Mouse (Mus musculus) Patski (cell line): ENCODE measurements around the gene Bcl3. TPM values are rescaled to one million over a fixed set of nuclear protein-coding genes. Genes with fewer than 3 reads are reported as not detected.
A peak's percentile ranks its signal among the peaks of the same experiment; 100 is the strongest.

Source experiments
- ATAC-seq: fragments of 100-300 bp; one replicate; pipeline ENCODE4 v1.8.0; 2021
- CTCF ChIA-PET: fragments of 350-600 bp; sonication (Branson Sonifier 250); formaldehyde crosslinking; loops from one replicate; lab custom pipeline; 2022; ENCODE audit warnings: inconsistent platforms; lab: Charles Lee
- POLR2A ChIA-PET: fragments of 350-600 bp; sonication (Branson Sonifier 250); formaldehyde crosslinking; loops from one replicate; lab custom pipeline; 2022; ENCODE audit warnings: antibody characterized with exemption, inconsistent platforms; lab: Charles Lee
- DNase-seq: peaks from one replicate; pipeline ENCODE4 v3.0.0-alpha.2; 2011; ENCODE audit warnings: low read depth, low spot score
- H3K27me3 ChIP-seq: fragments of 371-371 bp; one replicate; pipeline ENCODE4 v1.5.1; 2021
- CTCF ChIP-seq: fragments of 100-300 bp; IDR thresholded peaks from one replicate; pipeline ENCODE4 v1.5.1; 2021
- in situ Hi-C: fragments of 300-500 bp; cut with MboI; formaldehyde crosslinking; loops from 3 replicates; pipeline ENCODE4 v1.11.1; 2018; ENCODE audit warnings: low pct_unique_long_range_greater_than_20kb, mixed read lengths
- polyA plus RNA-seq: library from polyadenylated mRNA; unstranded; gene quantifications from one replicate; pipeline ENCODE4 v1.2.3, GENCODE M21; 2021

Gene Bcl3
- polyA plus RNA-seq, 1 experiment from 2014 or later = 70.5 TPM

- in situ Hi-C loops = no loop called here
- DNase-seq = no peak
- ChIA-PET CTCF (no interaction called here), POLR2A (no interaction called here)
- no peak for ATAC-seq
- H3K27me3 ChIP-seq = no peaks in the 10 kb centered on the region
- no peak for TF ChIP-seq CTCF
Measured at GRCm38 (mm10) chr7:19777049-19777723, 45.4 kb downstream of the Bcl3 start.

GRCm38 (mm10) chr7:19771682-19772081, 50.9 kb downstream of the Bcl3 start:
- ChIA-PET CTCF (no interaction called here), POLR2A (no interaction called here)
- DNase-seq = no peak
- no peak for ATAC-seq
- in situ Hi-C loops = no loop called here
- H3K27me3 ChIP-seq = no peaks in the 10 kb centered on the region
- TF ChIP-seq CTCF = no peak

- ATAC-seq = peak; percentile 24
- no peak for DNase-seq
- no peak for TF ChIP-seq CTCF
- POLR2A ChIA-PET = no interaction called here
- H3K27me3 ChIP-seq = no peaks in the 10 kb centered on the region
- in situ Hi-C loops = no loop called here
- CTCF ChIA-PET = interaction anchor here (1.5 kb wide), 1 partner anchor 77 kb away, joined by 5 read pairs; no protein-coding TSS in a partner anchor
Measured at GRCm38 (mm10) chr7:19770984-19771391, 51.6 kb downstream of the Bcl3 start, which contains the start of gene Bcam. Gene Bcam (minus strand): TSS chr7:19771016.

- ATAC-seq = peak; percentile 34
- CTCF ChIA-PET = interaction anchor here (0.9 to 1.5 kb wide), 2 partner anchors 14 to 78 kb away, joined by 3 to 5 read pairs; no protein-coding TSS in a partner anchor
- in situ Hi-C loops = no loop called here
- DNase-seq = no peak
- no peaks in the 10 kb centered on the region for H3K27me3 ChIP-seq
- POLR2A ChIA-PET = interaction anchor here (1.3 kb wide), 1 partner anchor 19 kb away, joined by 3 read pairs; no protein-coding TSS in a partner anchor
- TF ChIP-seq CTCF = no peak
Measured at GRCm38 (mm10) chr7:19770375-19770754, 52.2 kb downstream of the Bcl3 start.

- DNase-seq (no peak), ATAC-seq (no peak)
- CTCF ChIA-PET = interaction anchor here (0.9 to 2.1 kb wide), 4 partner anchors 14 to 101 kb away, joined by 3 to 7 read pairs (median 6); no protein-coding TSS in a partner anchor
- POLR2A ChIA-PET = interaction anchor here (0.7 to 1.3 kb wide), 2 partner anchors 20 to 48 kb away, joined by 3 to 7 read pairs; no protein-coding TSS in a partner anchor
- TF ChIP-seq CTCF = no peak
- H3K27me3 ChIP-seq = no peaks in the 10 kb centered on the region
- in situ Hi-C loops = no loop called here
Measured at GRCm38 (mm10) chr7:19769434-19770374, 52.9 kb downstream of the Bcl3 start.

GRCm38 (mm10) chr7:19769001-19769400, 53.6 kb downstream of the Bcl3 start:
- no peak for ATAC-seq
- CTCF ChIA-PET = interaction anchor here (1.6 to 2.1 kb wide), 3 partner anchors 14 to 100 kb away, joined by 4 to 7 read pairs (median 7); no protein-coding TSS in a partner anchor

GRCm38 (mm10) chr7:19768251-19768650, 54.3 kb downstream of the Bcl3 start:
- DNase-seq (no peak), ATAC-seq (no peak)
- POLR2A ChIA-PET = interaction anchor here (0.5 kb wide), 1 partner anchor 22 kb away, joined by 3 read pairs; no protein-coding TSS in a partner anchor
- no peak for TF ChIP-seq CTCF
- CTCF ChIA-PET = interaction anchor here (1.1 to 2.1 kb wide), 4 partner anchors 13 to 99 kb away, joined by 3 to 7 read pairs (median 6); no protein-coding TSS in a partner anchor
- no peaks in the 10 kb centered on the region for H3K27me3 ChIP-seq
- in situ Hi-C loops = no loop called here

More at GRCm38 (mm10) chr7:19769001-19769400, 53.6 kb downstream of the Bcl3 start:
- no peak for TF ChIP-seq CTCF
- POLR2A ChIA-PET = interaction anchor here (1.3 kb wide), 1 partner anchor 20 kb away, joined by 3 read pairs; no protein-coding TSS in a partner anchor
- in situ Hi-C loops = no loop called here
- DNase-seq = no peak
- H3K27me3 ChIP-seq = no peaks in the 10 kb centered on the region

GRCm38 (mm10) chr7:19764581-19764980, 58.0 kb downstream of the Bcl3 start:
- DNase-seq (no peak), ATAC-seq (no peak)
- ChIA-PET CTCF (no interaction called here), POLR2A (no interaction called here)
- no peak for TF ChIP-seq CTCF
- H3K27me3 ChIP-seq = no peaks in the 10 kb centered on the region
- in situ Hi-C loops = no loop called here

- CTCF ChIA-PET = no interaction called here
- TF ChIP-seq CTCF = no peak
Measured at GRCm38 (mm10) chr7:19763829-19764477, 58.6 kb downstream of the Bcl3 start.

GRCm38 (mm10) chr7:19762283-19762682, 60.3 kb downstream of the Bcl3 start:
- ChIA-PET CTCF (interaction anchor here (0.8 kb wide), 1 partner anchor 9 kb away, joined by 3 read pairs; no protein-coding TSS in a partner anchor), POLR2A (no interaction called here)
- H3K27me3 ChIP-seq = no peaks in the 10 kb centered on the region
- no peak for ATAC-seq
- no peak for DNase-seq
- in situ Hi-C loops = no loop called here
- no peak for TF ChIP-seq CTCF

More at GRCm38 (mm10) chr7:19763829-19764477, 58.6 kb downstream of the Bcl3 start:
- POLR2A ChIA-PET = no interaction called here
- in situ Hi-C loops = no loop called here
- DNase-seq (no peak), ATAC-seq (no peak)
- no peaks in the 10 kb centered on the region for H3K27me3 ChIP-seq
